Mouse (Mus musculus): ENCODE measurements at regions not wholly inside any gene's neighbourhood (a gene's known extent, or its start where the extent isn't known, plus 50 kb on each side); places are given as distances from the start of the nearest gene placed in this dataset.

DNA sequence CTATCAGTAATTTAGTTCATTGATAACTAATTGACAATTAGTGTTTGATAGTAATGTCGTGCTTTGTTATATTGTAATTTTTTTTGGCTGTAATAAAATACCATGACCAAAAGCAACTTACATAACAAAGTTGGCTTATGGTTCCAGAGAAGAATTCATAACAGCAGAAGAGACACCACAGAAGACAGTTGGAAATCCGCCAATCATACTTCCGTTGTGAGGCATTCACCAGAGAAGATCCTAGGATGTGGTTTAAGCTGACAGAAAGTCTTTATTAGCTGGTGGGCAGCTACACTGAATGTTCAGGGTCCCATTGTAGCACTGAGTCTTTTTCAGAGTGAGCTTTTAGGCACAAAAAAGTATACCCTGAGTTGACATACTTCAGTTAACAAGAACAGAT lies 109.9 kb downstream of the Sec23a start:
- ATAC-seq (replicated peaks; ENCODE audit: low FRiP score), result no peak
- 89% methylated on average over 3 of the region's 3 CpGs for WGBS
- H3K4me2 ChIP-seq, result no peak overlapping the region
- H3K9me3 ChIP-seq (replicated peaks), result no peaks in the 10 kb centered on the region
- H3K9ac ChIP-seq, result no peak overlapping the region
- H3K27me3 ChIP-seq, result no peaks in the 10 kb centered on the region
- no peaks in the 10 kb centered on the region for H3K36me3 ChIP-seq
- no peak overlapping the region for H3K27ac ChIP-seq
- H3K4me1 ChIP-seq, result no peaks in the 10 kb centered on the region
- no peak overlapping the region for H3K4me3 ChIP-seq (replicated peaks)

DNA sequence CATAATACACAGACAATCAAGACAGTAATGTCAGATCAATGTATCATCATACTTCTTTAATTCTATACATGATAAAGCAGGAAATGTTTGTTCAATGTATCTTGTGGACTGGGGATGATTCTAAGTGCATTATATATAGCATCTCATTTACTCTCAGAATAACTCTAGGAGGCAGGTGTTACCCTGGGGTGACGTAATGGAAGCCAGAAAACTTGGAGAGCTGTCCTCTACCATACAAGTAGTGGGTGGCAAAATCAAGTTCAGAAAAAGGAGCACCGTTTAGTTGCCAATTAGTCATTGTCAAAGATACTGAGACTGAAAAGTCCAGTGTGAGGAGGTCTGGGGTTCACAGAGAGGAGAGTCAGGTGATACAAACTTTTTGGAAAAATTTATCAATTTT lies 136.0 kb downstream of the Sec23a start:
- Histone ChIP-seq H3K27me3 (no peaks in the 10 kb centered on the region), H3K9ac (no peak overlapping the region), H3K4me2 (no peak overlapping the region), H3K4me1 (no peaks in the 10 kb centered on the region), H3K4me3 (replicated peaks) (no peak overlapping the region), H3K36me3 (no peaks in the 10 kb centered on the region), H3K9me3 (replicated peaks) (no peaks in the 10 kb centered on the region), H3K27ac (no peak overlapping the region)
- 87% methylated on average over 2 of the region's 2 CpGs for WGBS
- no peak for ATAC-seq (replicated peaks; ENCODE audit: low FRiP score)

DNA sequence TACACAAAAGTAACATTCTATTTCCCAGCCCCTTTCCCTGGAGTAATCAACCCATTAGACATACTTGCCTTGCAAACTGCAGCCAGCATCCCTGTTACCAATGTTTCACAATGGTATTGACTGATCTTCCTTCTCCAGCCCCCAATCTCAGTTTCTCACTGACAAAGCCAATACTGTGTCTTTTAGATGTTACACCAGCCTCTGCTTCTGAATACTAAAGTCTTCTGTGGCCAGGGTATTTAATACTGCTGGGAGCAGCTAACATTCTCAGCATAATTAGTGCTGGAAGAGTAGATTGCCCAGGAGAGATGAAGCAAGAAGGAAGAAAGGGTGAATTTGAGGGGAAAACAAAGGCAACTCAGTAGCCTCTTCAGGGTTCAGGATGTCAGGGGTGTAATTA lies 139.4 kb downstream of the Sec23a start:
- Histone ChIP-seq H3K36me3 (no peaks in the 10 kb centered on the region), H3K4me2 (no peak overlapping the region), H3K27ac (no peak overlapping the region), H3K4me1 (no peaks in the 10 kb centered on the region), H3K4me3 (replicated peaks) (no peak overlapping the region), H3K9ac (no peak overlapping the region), H3K27me3 (no peaks in the 10 kb centered on the region), H3K9me3 (replicated peaks) (no peaks in the 10 kb centered on the region)
- no peak for ATAC-seq (replicated peaks; ENCODE audit: low FRiP score)

DNA sequence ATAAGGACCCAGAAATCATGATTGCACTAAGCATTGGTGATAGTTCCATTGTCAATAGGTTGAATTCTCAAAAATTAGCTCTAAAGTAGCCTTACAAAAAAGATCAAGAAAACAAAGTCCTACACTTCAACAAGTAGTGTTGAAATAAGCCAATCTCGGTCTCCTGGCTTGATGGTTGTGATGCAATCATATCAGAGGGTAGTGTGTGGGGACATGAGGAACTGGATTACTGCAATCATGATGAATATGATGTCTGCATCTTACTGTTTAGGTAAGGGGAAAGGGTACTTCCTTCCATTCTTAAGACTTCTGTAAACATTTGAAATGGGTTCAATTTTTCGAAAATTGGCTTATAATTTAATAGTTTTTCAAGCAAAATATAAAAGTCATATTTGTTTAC lies 155.3 kb downstream of the Sec23a start:
- Histone ChIP-seq H3K4me3 (replicated peaks) (no peak overlapping the region), H3K4me2 (no peak overlapping the region), H3K27me3 (no peaks in the 10 kb centered on the region), H3K4me1 (no peaks in the 10 kb centered on the region), H3K36me3 (no peaks in the 10 kb centered on the region), H3K9ac (no peak overlapping the region), H3K9me3 (replicated peaks) (no peaks in the 10 kb centered on the region), H3K27ac (no peak overlapping the region)
- no peak for ATAC-seq (replicated peaks; ENCODE audit: low FRiP score)
- 74% methylated on average over 2 of the region's 2 CpGs for WGBS

DNA sequence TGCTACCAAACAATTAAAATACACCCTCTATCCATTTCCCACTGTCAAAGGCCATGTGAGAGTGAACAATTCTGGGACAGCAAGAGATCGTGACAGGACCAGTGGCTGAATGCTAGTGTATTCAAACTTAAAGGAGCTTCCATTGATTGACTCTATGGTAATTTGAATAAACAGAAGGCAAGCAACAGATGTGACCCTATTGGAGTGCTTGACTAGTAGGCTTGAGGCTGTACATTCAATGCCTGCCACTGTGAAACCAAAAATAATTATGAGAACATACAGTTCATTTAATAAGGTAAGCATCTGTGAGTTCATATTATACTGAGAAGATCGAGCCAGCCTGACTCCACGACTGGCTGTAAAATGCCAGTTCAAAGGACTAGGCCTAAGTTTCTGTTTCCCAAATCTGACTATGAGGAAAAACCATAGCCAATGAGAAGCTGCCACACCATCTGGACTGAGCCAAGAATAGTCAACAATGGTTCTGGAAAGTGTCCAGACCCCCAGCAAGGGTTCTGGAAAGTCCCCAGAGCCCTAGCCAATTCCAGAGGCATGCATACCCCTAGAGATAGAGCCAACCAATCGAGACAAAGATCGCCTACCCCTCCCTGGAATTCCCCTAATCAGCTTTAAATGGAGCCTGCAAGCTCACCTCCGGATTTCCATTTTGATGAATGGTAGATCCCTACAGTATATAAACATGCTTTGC lies 160.0 kb downstream of the Sec23a start:
- WGBS, result 87% methylated on average over 6 of the region's 6 CpGs
- ATAC-seq (replicated peaks; ENCODE audit: low FRiP score), result no peak

DNA sequence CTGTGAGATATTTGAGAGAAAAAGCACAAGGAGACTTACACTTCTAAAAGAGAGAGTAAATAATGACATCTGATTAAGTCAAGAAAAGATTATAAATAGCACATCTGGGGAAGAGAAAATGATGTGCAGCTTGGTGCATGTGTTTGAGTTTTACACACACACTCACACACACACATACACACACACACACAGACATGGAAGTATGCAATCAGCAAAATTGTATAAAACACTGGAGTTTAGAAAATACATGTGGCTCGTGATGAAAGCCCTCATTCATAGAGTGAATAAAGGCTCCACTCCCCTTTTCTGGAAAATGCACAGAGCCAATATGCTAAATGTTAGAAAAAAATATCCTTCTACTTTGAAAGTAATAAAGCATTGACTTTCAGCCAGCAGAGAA lies 182.2 kb downstream of the Sec23a start:
- ATAC-seq (replicated peaks; ENCODE audit: low FRiP score), result no peak
- no peaks in the 10 kb centered on the region for H3K9me3 ChIP-seq (replicated peaks)
- H3K9ac ChIP-seq, result no peak overlapping the region
- H3K27me3 ChIP-seq, result no peaks in the 10 kb centered on the region
- no peaks in the 10 kb centered on the region for H3K36me3 ChIP-seq
- H3K4me2 ChIP-seq, result no peak overlapping the region
- no peaks in the 10 kb centered on the region for H3K4me1 ChIP-seq
- H3K4me3 ChIP-seq (replicated peaks), result no peak overlapping the region
- no peak overlapping the region for H3K27ac ChIP-seq
- WGBS, result 70% methylated on average over 1 of the region's 1 CpGs

More for the DNA sequence above, 160.0 kb downstream of the Sec23a start:
- H3K4me1 ChIP-seq, result no peaks in the 10 kb centered on the region
- no peak overlapping the region for H3K9ac ChIP-seq
- H3K27me3 ChIP-seq, result no peaks in the 10 kb centered on the region
- H3K36me3 ChIP-seq, result no peaks in the 10 kb centered on the region
- H3K4me3 ChIP-seq (replicated peaks), result no peak overlapping the region
- H3K27ac ChIP-seq, result no peak overlapping the region
- H3K9me3 ChIP-seq (replicated peaks), result no peaks in the 10 kb centered on the region
- H3K4me2 ChIP-seq, result no peak overlapping the region

DNA sequence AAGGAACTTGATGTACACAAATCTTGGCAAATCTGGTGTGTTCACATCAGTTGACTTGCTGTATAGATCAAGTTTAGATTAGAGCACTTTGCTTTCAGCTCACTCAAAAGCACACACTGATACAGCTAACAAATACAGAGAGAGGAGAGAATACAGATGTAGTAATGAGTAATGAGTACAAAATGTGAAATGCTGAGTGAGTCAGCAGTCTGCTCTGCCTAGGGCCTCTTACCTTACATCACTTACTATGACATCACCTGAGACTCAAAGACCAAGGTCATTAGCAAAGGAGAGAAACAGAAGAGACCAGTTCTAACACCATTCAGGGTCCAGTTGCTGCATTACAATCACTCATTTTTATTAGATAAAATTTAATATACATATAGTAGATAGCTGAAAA lies 184.0 kb downstream of the Sec23a start:
- Histone ChIP-seq H3K36me3 (no peaks in the 10 kb centered on the region), H3K27ac (no peak overlapping the region), H3K4me3 (replicated peaks) (no peak overlapping the region), H3K4me2 (no peak overlapping the region), H3K27me3 (no peaks in the 10 kb centered on the region), H3K4me1 (no peaks in the 10 kb centered on the region), H3K9me3 (replicated peaks) (no peaks in the 10 kb centered on the region), H3K9ac (no peak overlapping the region)
- ATAC-seq (replicated peaks; ENCODE audit: low FRiP score), result no peak

DNA sequence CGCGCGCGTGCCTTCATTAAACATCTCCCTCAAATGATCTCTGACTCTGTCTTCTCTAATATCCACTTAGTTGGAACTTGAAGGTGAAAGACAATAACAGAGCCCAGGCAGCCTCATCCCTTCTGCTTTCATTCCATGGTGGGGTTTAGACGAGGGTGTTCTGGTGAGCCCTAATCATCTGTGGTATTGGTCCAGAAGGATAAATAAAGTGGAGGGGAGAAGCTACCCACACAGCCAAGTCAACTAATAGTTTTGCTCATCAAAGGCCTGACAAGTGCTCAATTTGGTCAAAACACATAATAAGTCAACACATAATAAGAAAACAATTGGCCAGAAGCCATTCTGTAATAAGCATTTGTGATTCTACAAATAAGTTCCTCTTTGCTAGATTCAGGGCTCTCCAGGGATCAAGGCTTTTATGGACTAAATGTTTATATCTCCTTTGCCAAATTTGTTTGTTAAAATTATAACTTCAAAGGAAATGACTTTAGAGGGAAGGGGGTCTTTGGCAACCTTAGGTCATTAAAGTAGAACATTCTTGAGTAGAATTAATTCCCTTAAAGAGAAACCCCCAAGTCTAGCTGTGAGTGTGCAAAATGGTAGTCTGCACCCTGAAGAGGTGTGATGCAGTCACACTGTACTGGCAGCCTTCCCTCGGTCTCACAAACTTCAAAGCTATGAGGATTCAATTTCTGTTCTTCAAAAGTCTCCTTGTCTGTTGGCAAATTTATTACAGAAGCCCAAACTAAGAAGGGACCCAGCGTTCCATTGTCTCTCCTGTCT lies 186.5 kb downstream of the Sec23a start:
- H3K4me3 ChIP-seq (replicated peaks), result no peak overlapping the region
- no peaks in the 10 kb centered on the region for H3K4me1 ChIP-seq
- H3K4me2 ChIP-seq, result no peak overlapping the region
- H3K27ac ChIP-seq, result no peak overlapping the region
- 83% methylated on average over 7 of the region's 7 CpGs for WGBS
- H3K36me3 ChIP-seq, result no peaks in the 10 kb centered on the region
- H3K9me3 ChIP-seq (replicated peaks), result no peaks in the 10 kb centered on the region
- no peak for ATAC-seq (replicated peaks; ENCODE audit: low FRiP score)
- H3K9ac ChIP-seq, result no peak overlapping the region
- no peaks in the 10 kb centered on the region for H3K27me3 ChIP-seq

DNA sequence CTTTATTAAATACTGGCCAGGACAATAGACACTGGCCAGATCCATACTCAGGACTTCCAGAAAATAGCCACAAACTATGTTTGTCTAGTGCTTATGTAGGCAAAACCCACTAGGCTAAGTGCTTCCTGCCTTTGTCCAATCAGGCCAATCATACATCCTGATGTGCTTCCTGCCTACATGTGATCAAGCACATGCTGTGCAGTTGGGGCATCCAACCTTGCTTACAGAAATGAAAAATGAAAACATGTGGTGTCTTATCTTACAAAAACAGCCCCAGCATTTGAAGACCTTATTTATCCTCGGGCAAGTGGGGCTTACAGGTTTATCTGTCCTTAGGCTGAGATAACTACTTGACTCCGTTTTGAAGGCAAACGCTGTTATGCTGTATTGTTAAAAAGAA lies 188.8 kb downstream of the Sec23a start:
- H3K9ac ChIP-seq, result no peak overlapping the region
- no peak overlapping the region for H3K4me3 ChIP-seq (replicated peaks)
- H3K4me2 ChIP-seq, result no peak overlapping the region
- H3K36me3 ChIP-seq, result no peaks in the 10 kb centered on the region
- WGBS, result 79% methylated on average over 3 of the region's 3 CpGs
- no peaks in the 10 kb centered on the region for H3K4me1 ChIP-seq
- H3K27me3 ChIP-seq, result no peaks in the 10 kb centered on the region
- no peak for ATAC-seq (replicated peaks; ENCODE audit: low FRiP score)
- no peaks in the 10 kb centered on the region for H3K9me3 ChIP-seq (replicated peaks)
- H3K27ac ChIP-seq, result no peak overlapping the region

DNA sequence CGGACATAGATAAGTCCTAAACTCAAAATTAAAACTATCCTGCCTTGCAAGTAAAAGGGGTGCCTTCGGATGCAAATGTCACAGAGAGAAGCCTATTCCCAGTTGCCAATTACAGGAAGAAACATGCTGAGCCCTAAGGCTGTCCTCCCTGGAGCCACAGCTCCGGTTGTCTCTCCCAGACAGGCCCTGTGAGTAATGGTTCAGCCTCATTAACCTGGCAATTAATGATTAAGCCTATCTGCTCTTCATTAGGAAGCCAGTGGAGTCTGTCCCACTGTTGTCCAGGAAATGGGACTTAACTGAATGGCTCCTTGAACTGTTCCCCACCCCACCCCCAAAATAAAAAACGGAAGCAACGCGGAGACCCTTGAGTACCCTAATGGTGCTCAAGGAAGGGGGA lies 207.7 kb downstream of the Sec23a start:
- Histone ChIP-seq H3K27ac (no peak overlapping the region), H3K36me3 (no peaks in the 10 kb centered on the region), H3K4me2 (peak overlapping the region; percentile 31), H3K27me3 (no peaks in the 10 kb centered on the region), H3K9me3 (replicated peaks) (no peaks in the 10 kb centered on the region), H3K4me1 (0 out of 2 replicates have a peak, but pooled peaks cover 4% of the 10 kb centered on the region), H3K9ac (no peak overlapping the region), H3K4me3 (replicated peaks) (no peak overlapping the region)
- peak; percentile 99 for ATAC-seq (replicated peaks; ENCODE audit: low FRiP score)
- 41% methylated on average over 6 of the region's 6 CpGs for WGBS

DNA sequence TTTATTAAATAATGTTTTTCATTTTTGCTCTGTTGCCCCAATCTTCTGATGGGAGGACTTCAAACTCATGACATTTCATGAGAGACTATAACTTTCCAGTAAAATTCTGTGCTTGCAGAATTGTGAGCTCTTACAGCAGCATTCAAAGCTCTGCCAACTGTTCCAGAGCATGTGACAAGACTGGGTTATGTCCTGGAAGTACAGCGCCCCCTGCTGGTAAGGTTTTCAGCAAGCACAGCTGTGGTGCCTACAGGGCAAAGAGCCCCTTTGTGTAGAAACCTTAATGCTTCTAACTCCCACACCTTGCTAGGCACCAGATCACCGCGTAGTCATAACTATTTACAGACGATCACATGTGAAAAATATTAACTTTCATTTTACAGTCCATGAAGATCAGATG lies 209.4 kb downstream of the Sec23a start:
- no peaks in the 10 kb centered on the region for H3K36me3 ChIP-seq
- no peak overlapping the region for H3K27ac ChIP-seq
- H3K4me3 ChIP-seq (replicated peaks), result no peak overlapping the region
- 0 out of 2 replicates have a peak, but pooled peaks cover 4% of the 10 kb centered on the region for H3K4me1 ChIP-seq
- ATAC-seq (replicated peaks; ENCODE audit: low FRiP score), result peak; percentile 71
- H3K4me2 ChIP-seq, result no peak overlapping the region
- WGBS, result 41% methylated on average over 4 of the region's 4 CpGs
- no peak overlapping the region for H3K9ac ChIP-seq
- no peaks in the 10 kb centered on the region for H3K27me3 ChIP-seq
- H3K9me3 ChIP-seq (replicated peaks), result no peaks in the 10 kb centered on the region
